Mouse (Mus musculus): ENCODE data around the gene Usp37.
"Not testable (repeated sequence)": the region's sequence is repeated elsewhere in the genome, so short reads cannot be mapped to it uniquely, and the experiment has no call there.

Usp37 gene

DNA sequence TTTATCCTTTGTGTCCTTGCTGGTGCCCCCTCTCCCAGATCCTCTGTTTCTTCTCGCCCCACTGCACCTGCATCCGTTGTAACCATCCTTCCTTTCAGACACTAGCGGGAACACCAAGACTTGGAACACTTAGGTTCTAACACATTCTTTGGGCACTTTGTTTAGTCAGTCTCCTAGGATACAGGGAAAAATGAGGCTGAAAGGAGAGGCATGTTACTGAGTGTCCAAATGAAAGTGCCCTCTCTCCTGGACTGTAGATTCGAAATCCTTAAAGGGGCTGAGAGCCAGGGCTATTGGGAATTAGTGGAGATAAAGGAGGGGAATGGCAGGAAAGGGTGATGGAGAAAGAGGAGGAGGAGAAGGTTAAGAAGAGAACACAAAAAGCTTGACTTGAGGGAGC, at the start of gene Usp37:
Usp37 (minus strand) TSS at position 101 of the 400 bp plus-strand sequence.
- DNase-seq (ENCODE audit: low read depth): no peak

DNA sequence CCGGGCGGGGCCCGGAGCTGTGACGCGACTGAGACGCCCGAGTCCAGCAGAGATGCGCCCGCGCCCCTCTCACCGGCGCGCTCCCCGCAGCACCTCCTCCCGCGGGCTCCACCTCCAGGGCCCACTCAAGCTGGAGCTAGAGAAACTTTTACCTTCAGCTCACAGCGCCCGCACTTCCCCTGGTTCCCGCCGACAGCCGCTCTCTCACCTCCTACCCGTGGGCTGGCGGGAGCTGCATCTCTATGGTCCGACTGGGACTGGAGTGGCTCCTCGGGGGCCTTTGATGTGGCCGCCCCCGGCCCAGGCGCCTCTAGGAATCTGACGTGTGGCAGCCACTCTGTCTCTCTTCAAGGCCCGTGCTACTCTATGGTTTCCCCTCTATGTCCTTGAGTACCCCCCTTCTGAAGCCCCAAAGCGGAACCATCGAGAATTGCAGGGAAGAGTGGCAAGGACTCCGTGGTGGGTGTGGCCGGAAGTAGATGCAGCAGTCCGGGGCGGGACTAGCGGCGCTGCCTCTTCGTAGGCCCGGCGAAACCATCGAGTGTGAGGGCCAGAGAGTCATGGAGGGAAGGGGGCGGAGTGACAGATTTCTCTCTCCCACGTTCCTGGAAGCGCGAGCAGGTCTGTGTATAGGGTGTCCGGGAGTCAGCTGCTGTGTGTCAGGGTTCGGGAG, 43.8 kb upstream of the Usp37 start, which contains the start of the genes Zfp142 and Bcs1l:
Zfp142 (minus strand) TSS at position 474 of the 673 bp plus-strand sequence.
Bcs1l (plus strand) TSS at position 517 of the 673 bp plus-strand sequence.
- peak; percentile 98 for DNase-seq (ENCODE audit: low read depth)

DNA sequence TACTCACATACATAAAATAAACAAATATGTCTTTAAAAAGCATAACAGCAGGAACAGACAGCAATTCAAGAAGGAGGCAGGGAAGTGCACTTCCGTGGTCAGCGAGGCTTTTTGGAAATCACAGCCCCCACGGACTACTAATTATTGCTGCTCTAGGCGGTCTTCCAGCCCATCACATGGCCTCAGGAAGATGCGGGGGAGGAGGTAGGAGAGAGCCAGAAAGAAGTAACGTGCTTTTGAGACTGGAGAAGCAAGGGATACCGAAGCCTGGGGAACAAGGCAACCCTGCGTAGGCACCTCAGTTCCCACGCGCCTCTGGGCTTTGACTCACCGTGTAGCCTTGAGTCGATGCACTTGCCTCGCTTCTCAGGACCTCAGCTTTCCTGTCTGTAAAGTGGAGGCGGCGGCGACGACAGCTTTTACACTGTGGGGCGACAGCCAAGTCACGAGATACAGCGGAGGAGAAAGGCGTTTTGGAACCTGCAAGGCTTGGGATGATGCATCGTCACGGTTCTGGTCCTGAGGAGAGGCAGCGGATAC, 43.2 kb upstream of the Usp37 start:
- DNase-seq (ENCODE audit: low read depth): no peak

GRCm38 (mm10) chr1:74584616-74585398, 40.7 kb upstream of the Usp37 start:
- no peak for DNase-seq (ENCODE audit: low read depth)

- DNase-seq (ENCODE audit: low read depth): no peak
Measured at GRCm38 (mm10) chr1:74582621-74583020, 38.5 kb upstream of the Usp37 start.

DNA sequence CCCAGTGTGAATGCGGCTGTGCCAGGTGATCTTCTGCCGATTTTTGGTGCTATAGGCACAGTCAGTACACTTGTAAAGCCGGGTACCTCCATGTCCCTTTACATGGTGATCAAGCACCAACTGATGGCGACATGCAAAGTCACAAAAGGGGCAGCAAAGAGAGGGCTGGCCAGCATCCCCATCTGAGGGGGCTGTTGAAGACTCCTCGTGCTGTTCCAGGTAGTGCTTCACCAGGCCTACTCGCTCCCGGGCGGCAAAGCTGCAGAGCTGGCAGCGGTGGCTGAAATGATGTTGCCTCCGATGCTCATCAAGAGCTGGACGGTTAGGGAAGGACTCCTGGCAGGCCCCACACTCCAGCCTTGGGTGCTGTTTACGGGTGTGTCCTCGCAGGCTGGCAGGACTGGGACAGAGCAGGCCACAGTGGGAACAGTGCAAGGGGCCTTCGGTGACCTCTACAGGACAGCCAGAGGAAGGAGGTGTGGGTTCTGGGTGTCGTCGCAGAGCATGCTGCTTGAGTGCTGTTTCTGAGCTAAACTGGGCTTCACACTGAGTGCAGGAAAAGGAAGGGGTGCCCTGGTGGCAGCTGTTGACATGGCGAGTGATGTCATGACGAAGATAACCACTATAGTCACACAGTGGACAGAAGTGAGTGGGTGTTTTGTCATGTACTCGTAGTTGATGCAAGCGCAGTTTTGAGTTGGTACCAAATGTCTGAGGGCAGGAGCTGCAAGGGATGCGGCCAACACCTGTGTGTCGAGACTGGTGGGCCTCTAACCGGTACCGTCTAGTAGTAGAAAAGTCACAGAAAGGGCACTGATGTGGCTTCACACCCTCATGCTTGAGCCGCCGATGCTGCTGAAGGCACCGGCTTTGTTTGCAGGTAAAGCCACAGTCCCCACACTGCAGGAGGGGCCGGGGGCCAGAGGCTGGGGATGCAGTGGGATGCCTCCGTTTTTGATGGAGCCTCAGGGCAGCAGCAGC, 25.9 kb upstream of the Usp37 start:
- DNase-seq (ENCODE audit: low read depth): no peak

GRCm38 (mm10) chr1:74565834-74566233, 21.8 kb upstream of the Usp37 start:
- no peak for DNase-seq (ENCODE audit: low read depth)

- DNase-seq (ENCODE audit: low read depth): no peak
Measured at GRCm38 (mm10) chr1:74559061-74559460, 15.0 kb upstream of the Usp37 start.

DNA sequence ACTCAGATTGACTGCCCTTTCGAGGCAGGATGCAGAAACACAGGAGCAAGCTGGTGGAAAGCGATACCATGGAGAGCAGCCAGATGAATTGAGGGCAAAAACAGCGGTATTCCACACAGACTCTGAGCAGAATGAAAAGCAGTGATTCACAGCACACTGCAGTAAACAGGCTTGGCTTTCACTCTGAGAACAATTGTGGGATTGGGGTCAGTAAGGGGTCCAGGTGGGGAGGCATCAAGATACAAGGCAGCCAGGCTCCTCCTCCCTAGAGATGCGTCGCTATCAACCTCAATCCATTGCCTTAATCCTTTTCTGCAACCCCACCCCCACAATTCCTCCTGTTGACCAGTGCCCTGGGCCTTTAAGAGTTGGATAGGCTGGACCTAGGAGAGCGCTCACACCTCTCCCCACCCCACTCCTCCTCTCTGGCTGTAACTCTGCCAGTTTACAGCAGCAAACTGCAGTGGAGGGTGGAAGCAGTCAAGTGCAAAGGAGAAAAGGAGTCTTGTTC, 1.6 kb downstream of the Usp37 start, which contains the start of gene Plcd4:
Plcd4 (plus strand) TSS at position 438 of the 511 bp plus-strand sequence.
- DNase-seq (ENCODE audit: low read depth): no peak

DNA sequence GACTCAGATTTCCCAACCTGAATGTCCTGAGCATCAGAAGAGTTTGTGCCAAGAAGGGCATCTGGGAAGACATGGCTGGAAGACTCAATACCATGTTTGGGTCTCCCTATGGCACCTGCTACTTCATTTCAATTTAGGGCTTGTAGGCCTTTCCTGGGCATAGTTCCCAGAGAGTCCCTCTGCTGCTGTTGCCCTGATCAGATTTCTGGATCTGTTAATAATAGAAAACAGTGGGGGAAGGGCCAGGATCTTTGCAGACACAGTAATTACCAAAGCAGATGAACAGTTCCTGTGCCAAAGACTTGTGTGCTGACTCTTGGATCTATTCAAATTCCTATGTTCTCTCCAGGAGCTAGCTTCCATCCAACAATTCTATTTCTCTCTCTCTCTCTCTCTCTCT, 5.4 kb downstream of the Usp37 start:
- no peak for DNase-seq (ENCODE audit: low read depth)

GRCm38 (mm10) chr1:74528589-74528988, 15.5 kb downstream of the Usp37 start:
- no peak for DNase-seq (ENCODE audit: low read depth)

- DNase-seq (ENCODE audit: low read depth): no peak
Measured at GRCm38 (mm10) chr1:74524746-74525145, 19.3 kb downstream of the Usp37 start.

DNA sequence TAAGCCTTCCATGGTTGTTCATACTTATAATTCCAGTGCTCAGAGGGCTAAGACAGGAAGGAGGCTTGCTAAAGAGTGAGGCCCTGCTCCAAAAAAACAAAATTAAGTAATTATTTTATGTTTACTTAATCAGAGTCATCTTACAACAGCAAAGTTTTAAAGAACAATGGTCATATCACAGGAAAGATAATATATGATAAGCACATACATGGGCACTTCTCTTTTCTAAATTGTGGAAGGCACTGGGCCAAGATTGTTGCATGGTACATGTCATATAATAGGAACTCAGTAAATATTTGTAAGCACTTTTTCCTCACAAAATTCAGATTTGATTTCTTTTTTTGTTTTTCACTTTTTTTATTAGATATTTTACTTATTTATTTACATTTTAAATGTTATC, 24.2 kb downstream of the Usp37 start:
- no peak for DNase-seq (ENCODE audit: low read depth)

DNA sequence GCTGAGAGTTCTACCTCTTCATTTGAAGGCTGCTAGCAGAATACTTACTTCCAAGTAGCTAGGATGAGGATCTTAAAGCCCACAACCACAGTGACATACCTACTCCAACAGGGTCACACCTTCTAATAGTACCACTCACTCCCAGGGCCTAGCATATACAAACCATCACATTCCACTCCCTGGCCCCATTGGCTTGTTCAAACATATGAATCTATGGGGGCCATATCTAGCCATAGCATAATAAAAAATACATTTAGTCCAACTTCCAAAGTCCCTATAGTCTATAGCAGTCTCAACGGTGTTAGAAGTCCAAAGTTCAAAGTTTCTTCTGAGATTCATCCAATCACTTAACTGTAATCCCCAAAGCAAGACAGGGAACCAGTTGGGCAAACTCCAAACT, 31.1 kb downstream of the Usp37 start:
- DNase-seq (ENCODE audit: low read depth): not testable (repeated sequence)

GRCm38 (mm10) chr1:74511306-74511705, 32.8 kb downstream of the Usp37 start:
- DNase-seq (ENCODE audit: low read depth): no peak

- peak; percentile 15 for DNase-seq (ENCODE audit: low read depth)
Measured at GRCm38 (mm10) chr1:74507780-74508179, 36.3 kb downstream of the Usp37 start.

GRCm38 (mm10) chr1:74506471-74506881, 37.6 kb downstream of the Usp37 start:
- peak; percentile 67 for DNase-seq (ENCODE audit: low read depth)

DNA sequence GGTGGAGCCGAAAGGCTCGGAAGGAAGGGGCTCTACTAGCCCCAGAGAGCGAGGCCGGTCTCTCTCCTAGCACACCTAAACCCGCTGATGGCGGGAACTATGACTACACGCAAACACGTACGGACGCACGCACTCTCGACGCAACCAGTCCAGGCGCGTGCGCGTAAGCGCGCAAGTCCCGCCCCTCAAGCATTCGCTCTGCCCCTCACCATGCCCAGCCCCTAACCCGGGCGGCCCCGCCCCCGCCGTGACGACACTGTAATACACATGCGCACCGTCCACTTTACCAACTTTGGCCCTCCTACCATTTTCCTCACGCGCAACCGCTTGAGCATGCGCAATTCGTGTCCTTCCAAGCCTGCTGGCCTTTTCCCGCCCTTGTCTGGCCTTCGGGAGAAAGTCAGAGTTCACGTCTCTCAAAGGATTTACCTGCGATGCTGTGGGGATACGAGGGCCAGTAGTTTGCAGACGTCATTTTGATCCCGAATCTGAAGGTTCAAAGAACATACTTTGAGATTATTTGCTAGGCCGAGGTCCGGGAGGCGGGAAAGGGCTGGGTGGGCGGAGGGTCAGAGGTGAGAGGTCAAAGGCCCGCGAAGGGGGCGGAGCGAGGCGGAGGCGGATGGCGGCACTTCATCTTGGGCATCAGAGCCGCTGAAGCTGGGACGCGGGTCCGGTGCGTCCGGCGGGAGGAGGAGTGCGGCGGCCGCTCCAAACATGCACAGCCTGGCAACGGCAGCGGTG, 38.2 kb downstream of the Usp37 start, which contains the start of gene Cnot9:
Cnot9 (plus strand) TSS at position 338 of the 744 bp plus-strand sequence.
- DNase-seq (ENCODE audit: low read depth): peak; percentile 100

DNA sequence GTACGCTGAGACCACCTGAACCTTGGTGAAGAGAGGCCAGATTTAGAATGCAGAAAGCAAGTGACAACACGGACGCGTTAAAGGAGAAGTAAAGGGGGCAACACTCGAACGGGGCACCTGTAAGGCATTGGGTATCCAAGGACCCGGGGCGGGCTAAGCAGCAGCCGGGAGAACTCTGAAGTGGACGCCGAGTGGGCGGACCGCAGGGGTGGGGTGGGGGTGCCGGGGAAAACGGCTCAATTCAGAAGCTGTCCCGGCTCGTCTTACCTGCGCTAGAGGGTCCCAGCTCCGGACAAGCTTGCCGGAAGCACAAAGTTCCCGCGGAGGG, 38.7 kb downstream of the Usp37 start:
- no peak for DNase-seq (ENCODE audit: low read depth)

DNA sequence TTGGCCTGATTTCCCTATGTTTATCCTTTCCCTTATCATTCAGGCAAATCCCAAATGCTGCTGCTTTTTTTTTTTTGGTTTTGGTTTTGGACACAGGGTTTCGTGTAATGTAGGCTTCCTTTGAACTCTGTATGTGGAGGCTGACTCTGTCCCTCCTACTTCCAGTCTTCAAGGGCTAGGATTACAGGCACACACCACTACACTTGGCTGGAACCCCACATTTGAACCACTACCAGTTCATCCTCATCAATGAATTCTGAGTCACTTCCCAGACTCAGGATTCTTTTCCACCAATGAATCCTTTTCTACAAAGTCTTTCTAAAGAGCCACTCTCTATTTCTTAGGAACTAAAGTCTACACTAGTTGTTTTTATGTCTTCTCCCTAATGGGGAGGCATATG, 43.0 kb downstream of the Usp37 start:
- DNase-seq (ENCODE audit: low read depth): no peak

- no peak for DNase-seq (ENCODE audit: low read depth)
Measured at GRCm38 (mm10) chr1:74485792-74486191, 58.3 kb downstream of the Usp37 start.
